Mouse (Mus musculus): ENCODE data around the gene Crcp.
"Not testable (repeated sequence)": the region's sequence is repeated elsewhere in the genome, so short reads cannot be mapped to it uniquely, and the experiment has no call there.

The Crcp gene

DNA sequence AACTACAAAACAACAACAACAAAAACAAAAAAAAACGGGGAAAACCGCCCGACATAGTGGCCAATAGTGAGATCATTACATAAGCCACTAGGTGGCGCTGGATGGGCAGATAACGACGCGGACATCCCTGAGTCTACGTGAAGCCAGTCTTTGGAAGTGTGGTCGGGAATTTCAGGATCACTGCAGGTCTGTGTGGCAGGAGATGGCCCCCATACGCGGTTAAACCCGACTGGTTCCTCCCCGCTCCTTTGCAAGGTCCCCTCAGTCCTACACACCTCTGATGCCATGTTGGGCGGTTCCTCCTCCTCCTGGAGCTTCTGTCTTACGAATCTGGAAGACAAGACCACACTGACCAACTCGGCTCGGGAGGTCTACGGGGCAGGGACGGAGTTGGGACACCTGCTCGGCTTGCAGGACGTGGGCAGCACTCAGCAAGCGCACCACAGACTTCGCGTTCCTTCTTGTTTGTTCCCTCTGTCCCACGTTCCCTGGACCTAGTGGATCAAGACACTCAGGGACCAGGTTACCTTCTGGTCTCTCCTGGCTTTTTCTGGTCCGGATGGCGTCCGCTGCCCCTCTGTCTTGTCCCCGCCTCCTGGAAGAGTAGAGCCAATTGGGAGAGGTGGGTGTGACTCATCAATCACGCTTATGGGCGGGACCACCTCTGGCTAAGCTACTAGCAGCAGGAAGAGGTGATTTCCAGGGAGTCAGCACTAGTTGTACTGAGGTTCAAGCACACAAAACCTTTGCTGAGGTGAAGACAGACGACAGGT, 5.1 kb upstream of the Crcp start:
- DNase-seq = peak; percentile 94

DNA sequence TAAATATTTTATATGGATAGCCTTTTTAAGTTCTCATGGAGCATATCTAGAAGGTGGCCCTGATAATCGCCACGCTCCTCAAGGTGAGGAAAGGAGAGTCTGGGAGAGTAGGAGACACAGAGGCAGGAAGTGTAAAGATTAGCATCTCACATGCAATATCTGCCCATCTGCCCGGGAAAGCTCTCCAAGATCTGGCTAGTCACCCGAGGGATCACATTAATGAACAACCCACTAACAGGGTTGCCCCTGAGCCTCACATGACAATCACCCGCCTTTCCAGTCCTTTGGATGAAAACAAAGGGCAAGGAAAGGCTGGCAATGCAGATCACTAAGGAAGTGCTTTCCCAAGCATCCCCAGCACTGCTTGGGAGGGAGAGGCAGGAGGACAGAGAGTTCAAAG, 2.0 kb upstream of the Crcp start:
- peak; percentile 80 for DNase-seq

DNA sequence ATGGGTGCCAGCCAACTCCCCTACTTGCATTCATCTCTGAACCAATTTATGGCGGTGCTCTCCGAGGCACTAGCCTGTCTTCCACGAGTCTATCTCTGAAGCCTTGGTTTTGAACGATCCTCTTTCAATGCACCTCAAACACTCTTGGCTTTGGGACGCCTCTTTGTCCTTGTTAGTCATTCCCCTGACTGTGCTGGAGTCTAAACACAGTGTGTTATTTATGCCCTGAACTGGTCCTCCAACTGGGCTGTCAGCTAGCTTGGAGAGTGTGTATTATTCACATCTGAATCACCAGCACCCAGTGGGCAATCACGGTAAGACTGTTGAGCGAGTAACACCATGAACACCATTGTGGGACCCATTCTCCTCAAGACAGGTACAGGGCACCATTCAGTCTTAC, 1.4 kb upstream of the Crcp start:
- DNase-seq = no peak

DNA sequence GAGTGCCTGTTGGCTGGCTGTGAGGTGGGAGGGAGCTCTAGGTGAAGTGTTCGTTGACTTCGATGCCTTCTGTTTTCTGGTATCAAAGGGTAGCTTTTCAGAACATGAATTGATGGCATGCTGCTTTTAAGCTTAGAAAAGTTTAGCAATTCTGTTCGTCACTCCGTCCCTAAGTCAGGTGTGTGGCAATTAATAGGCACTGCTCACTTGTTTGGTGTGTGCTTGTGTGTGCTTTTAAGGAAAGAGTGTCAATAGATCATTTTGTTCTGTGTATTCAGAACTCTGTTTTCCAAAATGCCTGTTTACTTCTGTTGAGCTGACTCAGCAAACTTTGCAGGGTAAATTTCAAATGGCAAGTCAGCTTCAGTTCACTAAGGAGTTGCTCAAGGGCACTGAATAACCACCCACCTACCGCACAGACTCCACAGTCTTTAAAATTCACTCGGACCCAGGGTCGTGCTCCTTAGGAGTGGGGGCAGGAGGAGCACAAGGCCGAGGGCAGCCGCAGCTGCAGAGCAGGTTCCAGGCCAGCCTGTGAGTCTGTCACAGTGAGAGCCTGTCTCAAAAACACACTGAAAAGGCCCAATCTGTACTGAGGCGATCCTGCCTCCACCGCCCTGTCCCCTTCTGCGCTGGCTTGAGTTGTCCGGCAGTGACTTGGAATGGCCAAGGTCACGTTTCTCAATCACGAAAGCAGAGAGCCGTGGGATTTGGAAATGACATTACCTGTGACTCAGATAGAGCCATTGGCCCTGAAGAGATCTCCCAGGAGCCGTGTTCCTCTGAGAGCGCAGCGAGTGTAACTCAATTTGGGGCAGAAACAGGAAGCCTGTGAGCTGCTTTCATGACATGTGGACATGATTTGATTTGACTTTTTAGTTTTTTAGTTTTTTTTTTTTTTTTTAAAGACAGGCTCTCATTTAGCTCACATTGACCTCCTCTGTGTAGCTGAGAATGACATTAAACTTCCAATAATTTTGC, 2.6 kb downstream of the Crcp start:
- no peak for DNase-seq

DNA sequence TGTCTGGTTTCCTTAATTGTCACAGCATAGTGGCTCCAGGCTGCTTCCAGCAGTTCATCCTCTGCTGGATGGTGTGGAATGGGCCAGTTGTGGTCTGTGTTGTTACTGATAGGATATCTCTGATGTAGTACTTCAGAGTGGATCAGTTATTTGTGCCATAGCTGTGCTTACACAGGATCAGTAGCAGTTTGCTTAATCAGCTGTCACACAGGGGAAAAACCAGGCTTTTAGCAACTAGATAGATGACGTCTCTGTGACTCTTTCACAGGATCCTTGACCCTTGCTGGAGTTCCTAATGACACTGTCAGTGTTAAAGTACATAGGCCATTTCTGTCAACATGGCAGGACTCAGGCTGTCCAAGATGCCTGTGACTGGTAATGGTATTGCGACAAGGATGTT, 4.8 kb downstream of the Crcp start:
- no peak for DNase-seq

DNA sequence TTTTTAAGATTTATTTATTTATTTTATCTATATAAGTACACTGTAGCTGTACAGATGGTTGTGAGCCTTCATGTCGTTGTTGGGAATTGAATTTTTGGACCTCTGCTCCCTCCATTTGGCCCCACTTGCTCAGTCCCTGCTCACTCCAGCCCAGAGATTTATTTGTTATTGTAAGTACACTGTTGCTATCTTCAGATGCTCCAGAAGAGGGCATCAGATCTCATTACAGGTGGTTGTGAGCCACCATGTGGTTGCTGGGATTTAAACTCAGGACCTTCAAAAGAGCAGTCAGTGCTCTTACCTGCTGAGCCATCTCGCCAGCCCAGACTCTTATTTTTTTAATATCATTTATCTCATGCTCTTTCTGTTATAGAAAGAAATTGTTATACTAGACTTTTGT, 7.2 kb downstream of the Crcp start:
- DNase-seq = not testable (repeated sequence)

DNA sequence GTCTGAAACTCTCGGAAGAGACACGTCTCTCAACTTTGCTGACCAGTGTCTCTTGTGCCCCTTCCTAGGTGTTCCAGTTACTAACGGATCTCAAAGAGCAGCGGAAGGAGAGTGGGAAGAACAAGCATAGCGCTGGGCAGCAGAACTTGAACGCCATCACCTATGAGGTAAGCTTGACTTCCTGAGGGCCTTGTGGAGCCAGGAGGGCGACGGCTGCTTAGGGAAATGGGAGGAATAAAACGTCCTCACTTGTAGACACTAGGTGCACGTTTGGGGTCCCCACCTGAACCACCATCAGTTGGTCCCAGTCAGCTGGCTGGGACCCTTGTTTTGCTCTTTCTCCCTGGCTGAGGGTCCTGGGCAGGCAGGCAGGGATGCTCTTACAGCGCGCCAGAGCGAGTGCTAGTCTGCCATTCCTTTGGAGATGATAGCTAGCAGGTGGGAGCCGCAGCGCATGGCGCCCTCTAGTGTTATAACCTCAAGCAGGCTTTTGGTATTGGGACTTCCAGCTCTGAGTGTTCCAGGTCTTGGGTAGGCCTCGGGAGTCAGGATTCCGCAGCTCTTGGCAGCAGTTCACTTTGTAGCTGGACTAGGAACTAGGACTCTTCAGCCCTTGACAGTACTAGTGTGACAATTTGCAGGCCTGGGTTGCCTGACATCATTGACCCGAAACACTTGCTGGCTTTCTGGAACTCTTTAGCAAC, 8.8 kb downstream of the Crcp start:
- DNase-seq = peak; percentile 80

DNA sequence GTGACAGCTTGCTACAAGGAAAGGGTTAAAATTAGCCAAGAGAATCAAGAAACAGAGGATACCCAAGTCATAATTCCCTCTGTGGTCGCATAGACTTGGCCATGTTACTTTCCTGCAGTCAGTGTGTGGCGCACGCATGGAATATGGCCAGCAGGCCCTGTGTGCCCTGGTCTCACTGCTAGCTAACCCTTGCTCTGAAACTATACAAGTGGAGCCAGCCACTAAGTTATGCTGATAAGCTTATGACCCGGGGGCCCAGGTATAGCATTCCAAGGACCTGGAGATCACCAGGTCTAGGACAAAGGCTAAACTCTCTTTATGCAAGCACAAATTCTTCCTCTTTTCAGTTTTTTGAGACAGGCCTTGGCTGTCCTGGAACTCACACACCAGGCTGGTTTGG, 11.7 kb downstream of the Crcp start:
- no peak for DNase-seq

DNA sequence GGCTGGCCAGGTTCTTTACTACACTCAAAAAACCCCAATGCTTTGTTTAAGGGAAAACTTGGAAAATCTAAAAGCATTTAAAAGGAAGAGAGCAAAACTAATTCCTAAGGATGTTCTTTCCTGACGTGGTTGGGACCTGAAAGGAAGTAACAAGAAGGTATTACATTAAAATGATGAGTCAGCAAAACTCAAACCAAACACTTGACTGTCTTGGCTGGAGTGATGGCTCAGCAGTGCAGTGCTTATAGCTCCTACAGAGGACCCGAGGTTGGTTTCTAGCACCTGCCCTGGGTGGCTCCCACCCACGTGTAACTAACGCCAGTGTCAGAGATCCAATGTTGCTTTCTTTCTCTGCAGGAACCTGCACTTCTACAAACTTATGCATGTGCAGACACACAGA, 12.2 kb downstream of the Crcp start:
- DNase-seq = no peak

DNA sequence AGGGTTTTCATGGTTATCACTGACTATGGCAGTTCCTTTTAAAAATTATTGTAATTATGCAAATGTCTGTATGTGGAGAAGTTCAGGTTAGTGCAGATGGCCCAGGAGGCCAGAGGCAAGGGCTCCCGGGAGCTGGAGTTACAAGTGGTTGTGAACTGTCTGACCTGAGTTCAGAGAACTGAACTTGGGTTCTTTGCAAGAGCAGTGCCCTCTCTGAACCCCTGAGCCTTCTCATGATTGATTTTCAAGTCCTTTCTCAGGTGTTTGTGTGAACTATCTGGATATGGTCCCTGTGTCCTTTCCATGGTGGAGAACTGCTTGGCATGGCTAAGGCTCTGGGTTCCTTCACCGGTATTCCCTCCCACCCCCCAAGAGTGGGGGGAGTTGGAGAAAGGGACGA, 14.7 kb downstream of the Crcp start:
- no peak for DNase-seq

DNA sequence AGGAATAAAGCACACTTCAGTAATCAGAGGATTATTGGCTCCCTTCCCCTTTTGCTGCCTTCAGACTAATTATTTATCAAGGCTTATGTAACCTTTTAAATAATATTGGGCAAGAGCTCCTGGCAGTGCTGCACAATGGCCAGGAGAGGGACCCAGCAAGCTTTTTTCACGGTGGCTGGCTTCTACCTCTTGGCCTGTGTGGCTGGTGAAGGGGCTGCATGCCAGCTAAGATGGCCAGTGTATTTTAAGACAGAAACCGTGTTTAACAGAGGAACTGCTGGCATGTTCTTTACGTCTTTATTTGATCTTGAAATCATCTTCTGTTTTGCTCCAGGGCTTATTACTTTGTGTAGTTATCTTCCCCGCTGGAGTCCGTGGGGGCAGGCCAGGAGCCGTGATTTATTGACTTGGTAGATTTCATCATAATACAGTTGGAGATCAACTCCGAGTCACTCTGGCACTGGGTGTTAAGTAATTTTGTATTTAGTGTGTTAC, 15.2 kb downstream of the Crcp start:
- DNase-seq = peak; percentile 73

DNA sequence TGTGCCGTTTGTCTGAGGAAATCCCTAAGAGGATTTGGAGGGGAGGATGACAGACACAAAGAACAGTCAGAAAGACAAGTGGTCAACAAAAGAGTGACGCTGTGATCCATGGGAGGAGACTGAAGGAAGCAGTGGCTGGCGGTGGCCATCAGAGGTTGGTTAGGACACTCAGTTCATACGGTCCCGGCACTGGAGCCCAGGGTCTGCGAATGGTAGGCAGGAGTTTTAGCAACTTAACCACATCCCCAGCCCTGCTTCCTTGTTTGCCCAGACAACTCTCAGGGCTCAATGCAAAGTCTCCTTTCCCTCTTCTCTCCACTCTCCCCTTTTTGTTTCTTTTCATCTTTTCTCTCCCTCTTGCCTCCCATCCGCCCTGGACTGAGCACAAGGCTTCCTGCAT, 17.0 kb downstream of the Crcp start:
- no peak for DNase-seq

DNA sequence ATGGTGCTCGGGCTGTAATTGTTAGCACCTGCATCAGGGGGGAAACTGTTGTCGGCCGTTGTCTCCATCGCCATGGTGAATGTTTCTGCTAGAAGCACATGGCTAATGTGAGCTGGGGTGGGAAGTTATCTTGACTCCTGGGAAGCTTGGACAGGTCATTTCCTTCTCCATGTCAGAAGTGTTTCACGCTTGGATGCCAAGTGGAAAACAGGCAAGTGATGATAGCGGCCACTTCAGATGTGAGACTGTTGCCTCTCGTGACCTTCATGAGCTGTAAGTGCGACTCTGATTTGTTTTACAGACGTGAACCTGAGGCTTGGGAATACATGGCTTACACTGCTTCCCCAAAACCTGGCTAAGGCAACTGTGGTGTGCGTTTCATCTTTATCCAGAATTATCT, 17.5 kb downstream of the Crcp start:
- DNase-seq = no peak

DNA sequence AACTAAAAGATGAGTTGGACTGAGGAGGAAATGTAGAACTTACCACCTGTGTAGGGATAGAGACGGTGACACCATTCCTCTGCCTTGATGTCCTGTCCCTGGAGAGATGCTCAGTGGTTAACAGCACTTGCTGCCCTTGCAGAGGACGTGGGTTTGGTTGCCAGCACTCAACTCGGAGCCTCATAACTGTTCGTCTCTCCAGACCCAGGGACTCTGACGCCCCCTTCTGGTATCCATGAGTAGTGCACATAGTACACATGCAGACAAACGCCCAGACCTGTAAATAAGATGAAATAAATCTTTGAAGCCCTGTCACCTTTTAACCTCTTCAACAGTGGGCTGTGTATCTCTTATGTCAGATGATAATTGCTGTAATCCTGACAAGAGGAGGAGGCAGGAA, 17.9 kb downstream of the Crcp start:
- DNase-seq = no peak

DNA sequence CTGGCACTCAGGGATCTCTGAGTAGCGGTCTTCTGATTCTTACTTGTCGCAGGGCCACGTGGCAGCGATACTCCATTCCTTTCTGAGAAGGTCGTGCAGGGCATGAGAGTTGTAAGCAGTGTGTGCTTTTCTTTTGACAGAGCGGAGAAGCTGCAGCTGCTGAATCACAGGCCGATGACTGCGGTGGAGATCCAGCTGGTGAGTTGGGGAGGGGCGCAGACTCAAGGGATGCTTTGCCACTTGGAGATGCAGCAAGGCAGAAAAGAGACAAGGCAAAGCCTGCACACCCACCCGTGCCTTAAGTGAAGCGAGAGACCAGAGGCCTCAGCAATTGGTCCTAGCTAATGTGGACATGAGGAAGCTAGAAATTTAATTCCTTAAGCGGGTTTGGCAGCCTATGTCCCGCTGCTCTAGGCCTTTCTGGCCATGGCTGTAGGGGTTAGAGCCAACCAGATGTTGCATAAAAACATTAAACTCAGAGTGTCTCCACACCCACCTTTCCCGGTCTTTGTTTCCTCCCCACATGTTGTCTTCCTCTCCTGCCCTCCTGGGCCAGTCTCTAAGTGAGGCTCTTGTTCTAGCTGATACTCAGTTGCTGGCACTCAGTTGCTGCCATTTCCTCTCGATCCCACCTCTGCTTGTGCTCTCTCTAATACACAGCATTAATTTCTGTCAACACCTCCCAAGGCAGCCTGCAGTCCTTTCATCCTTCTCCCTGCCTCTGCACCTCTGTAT, 19.9 kb downstream of the Crcp start:
- peak; percentile 64 for DNase-seq

DNA sequence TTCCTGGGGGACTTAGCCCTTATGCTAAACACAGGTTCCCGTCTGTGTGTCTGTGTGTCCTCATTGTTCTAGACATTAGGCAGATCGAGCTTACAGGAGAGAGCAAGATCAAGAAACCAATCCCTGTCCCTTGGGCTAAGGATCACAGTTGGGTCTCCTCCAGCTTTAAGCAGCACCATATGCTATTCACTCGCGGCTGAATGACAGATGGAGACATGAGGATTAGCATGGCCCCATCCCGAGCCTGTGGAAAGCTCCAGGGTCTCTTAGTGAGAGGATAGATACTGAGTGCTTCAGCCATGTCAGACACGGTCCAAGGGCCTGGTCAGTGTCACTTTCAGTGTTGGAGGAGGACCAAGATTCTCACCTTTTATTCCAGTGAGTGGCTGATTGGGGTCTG, 21.3 kb downstream of the Crcp start:
- no peak for DNase-seq

DNA sequence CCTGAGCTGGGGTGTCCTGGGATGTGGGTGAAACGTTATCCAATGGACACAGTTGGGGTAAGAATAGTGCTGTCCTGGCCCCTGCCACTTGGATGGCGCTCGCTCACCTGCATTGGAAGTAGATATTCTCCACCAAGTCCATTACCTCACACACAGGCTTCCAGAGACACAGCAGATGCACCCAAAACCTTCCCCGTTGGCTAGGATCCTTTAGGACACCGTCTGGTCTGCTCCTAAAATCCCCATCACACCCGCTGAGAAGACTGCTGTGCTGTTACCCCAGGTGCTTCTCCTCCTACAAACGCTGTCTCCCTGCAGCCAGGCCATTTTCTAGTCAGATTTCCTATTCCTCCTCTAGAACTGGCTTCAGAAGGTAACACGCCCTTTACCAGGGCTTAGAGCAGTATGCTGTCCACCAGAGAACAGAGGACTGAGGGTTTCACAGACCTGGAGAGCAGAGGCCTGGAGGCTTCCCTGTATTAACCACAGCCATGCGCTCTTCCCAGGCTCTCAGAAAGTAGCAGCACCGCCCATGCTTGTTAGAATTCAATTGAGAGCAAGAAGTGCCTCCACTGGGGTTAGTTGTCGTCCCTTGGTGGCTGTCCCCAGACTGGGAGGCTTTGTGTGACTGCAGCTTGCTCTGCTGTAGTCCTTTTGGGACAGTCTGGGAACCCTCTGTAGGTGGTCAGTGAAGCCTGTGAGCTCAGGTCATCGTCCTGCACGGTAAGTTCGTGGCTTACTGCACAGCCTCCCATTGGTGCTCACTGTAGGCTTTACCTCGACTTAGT, 22.2 kb downstream of the Crcp start:
- DNase-seq = no peak

DNA sequence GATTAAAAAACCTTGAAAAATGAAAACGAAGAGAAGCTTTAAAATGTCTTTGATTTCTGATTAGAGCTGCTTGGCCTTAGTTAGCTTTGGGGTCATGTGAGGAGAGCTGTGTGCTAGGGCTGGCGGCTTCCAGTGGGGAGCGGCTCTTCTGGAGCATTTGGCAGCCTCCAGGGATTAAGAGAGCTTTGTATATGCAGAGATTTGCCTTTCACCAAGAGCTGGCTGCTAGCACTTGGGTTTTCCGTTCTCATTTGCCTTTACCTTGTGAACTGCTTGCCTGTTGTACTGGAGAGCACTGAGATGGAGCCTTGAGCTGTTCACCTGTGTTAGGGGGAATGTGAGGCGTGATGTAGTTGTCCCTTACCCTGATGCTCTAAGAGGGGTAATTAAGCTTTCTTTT, 23.4 kb downstream of the Crcp start:
- DNase-seq = no peak

DNA sequence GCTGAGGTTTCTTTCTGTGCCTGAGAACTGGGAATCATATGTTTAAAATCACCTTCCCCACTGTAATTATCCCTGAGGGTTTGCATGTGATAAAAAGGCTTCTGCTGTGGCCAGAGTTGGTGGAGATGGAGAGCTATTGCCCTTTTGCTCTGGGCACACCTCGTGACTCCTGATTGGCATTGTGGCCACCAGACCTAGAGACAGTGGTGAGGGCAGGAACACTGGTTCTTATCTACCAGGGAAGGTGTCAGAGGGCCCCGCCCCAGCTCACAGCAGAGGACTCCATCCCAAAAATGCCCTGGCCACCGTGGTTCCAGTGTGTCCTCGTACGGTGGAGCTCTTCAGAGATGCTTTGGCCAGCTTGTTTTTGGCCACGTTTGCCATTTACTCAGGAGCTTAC, 23.9 kb downstream of the Crcp start:
- no peak for DNase-seq

DNA sequence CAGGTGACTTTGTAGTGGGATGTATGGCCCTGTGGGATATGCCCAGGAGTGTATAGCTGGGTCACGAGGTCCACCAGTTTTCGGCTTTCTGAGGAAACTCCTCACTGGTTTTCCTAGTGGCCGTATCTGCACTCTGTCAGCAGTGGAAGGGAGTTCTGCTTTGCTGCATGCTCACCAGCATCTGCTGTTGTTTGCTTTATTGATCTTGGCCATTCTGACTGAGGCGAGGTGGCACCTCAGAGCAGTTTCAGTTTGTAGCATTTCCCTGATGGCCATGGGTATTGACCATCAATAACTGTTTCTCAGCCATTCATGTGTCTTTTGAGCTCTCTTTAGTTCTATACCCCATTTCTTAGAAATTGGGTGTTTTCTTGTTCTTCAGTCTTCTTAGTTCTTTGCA, 26.6 kb downstream of the Crcp start:
- no peak for DNase-seq

DNA sequence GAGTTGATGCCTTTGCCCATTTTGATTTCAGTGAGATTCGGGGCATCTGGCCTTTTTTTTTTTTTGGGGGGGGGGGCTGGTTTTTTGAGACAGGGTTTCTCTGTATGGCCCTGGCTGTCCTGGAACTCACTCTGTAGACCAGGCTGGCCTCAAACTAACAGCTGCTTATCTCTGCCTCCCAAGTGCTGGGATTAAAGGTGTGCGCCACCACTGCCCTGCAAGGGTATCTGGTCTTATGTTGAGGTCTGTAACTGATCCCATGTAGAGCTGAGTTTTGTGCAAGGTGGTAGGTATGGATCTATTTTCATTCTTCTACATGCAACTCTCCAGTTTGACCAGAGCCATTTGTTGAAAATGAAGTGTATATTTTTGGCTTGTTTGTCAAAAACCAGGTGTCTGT, 27.2 kb downstream of the Crcp start:
- no peak for DNase-seq

Data from kidney, postnatal 14 days (tissue).